Mouse (Mus musculus) hindbrain, embryonic 12.5 days (tissue): ENCODE results near the gene Mreg. TPM values are rescaled to one million over a fixed set of nuclear protein-coding genes. Genes with fewer than 3 reads are reported as not detected.
"Not testable (repeated sequence)": the region's sequence is repeated elsewhere in the genome, so short reads cannot be mapped to it uniquely, and the experiment has no call there.

ENCODE experiments used
- ATAC-seq: fragments of 200-750 bp; cut with Nextera tagmentation; 2 replicates; pipeline ENCODE4 v1.8.0; 2017; ENCODE audit warnings: moderate TSS enrichment; ENCODE audit not compliant: low FRiP score
- H3K27ac ChIP-seq: fragments of 300-500 bp; sonication (generic); 2 replicates; pipeline ENCODE4 v1.5.1; 2016; ENCODE audit warnings: mild to moderate bottlenecking
- H3K27me3 ChIP-seq: fragments of 300-500 bp; sonication (generic); 2 replicates; pipeline ENCODE4 v1.6.1; 2016; ENCODE audit warnings: mild to moderate bottlenecking
- H3K36me3 ChIP-seq: fragments of 300-500 bp; sonication (generic); 2 replicates; pipeline ENCODE4 v1.6.1; 2016; ENCODE audit warnings: mild to moderate bottlenecking
- H3K4me1 ChIP-seq: fragments of 300-500 bp; sonication (generic); 2 replicates; pipeline ENCODE4 v1.6.1; 2016
- H3K4me2 ChIP-seq: fragments of 300-500 bp; sonication (generic); replicated peaks from 2 replicates; pipeline ENCODE4 v1.6.1; 2016; ENCODE audit warnings: mild to moderate bottlenecking
- H3K4me3 ChIP-seq: fragments of 300-500 bp; sonication (generic); 2 replicates; pipeline ENCODE4 v1.5.1; 2016; ENCODE audit warnings: mild to moderate bottlenecking
- H3K9ac ChIP-seq: fragments of 300-500 bp; sonication (generic); 2 replicates; pipeline ENCODE4 v1.6.1; 2016; ENCODE audit warnings: mild to moderate bottlenecking, moderate library complexity
- H3K9me3 ChIP-seq: fragments of 300-500 bp; sonication (generic); replicated peaks from 2 replicates; pipeline ENCODE4 v1.6.1; 2016; ENCODE audit warnings: mild to moderate bottlenecking
- WGBS: fragments of 180-500 bp; shearing (Covaris S2); methylation state at CpG from one replicate; pipeline ENCODE4 v1.1.7; 2016; 5-methylcytosine and 5-hydroxymethylcytosine counted together
- polyA plus RNA-seq: library from polyadenylated mRNA; unstranded; fragments of >200 nt; fragmentation: Nextera tagmentation; extraction: Ambion mirVana; gene quantifications from 2 replicates; pipeline ENCODE4 v1.2.1, GENCODE M21; 2016

Gene Mreg
- polyA plus RNA-seq, 1 experiment from 2014 or later = 11.9 TPM

- no peak for ATAC-seq
- 0 out of 2 replicates have a peak, but pooled peaks cover 5% of the 10 kb centered on the region for H3K4me1 ChIP-seq
These were observed 30.6 kb upstream of the Mreg start for GRCm38 (mm10) chr1:72242581-72243143.

GRCm38 (mm10) chr1:72239113-72239512 lies 27.0 kb upstream of the Mreg start:
- H3K4me3 ChIP-seq, H3K4me1 ChIP-seq, H3K9me3 ChIP-seq, H3K4me2 ChIP-seq, H3K36me3 ChIP-seq, H3K27ac ChIP-seq, ATAC-seq, H3K9ac ChIP-seq: not testable (repeated sequence)
- 89% methylated on average over 3 of the region's 3 CpGs for WGBS
- peaks cover 12% of the 10 kb centered on the region for H3K27me3 ChIP-seq

More at GRCm38 (mm10) chr1:72242581-72243143, 30.6 kb upstream of the Mreg start:
- Histone ChIP-seq H3K4me3 (no peak overlapping the region), H3K9ac (no peak overlapping the region), H3K27me3 (0 out of 2 replicates have a peak, but pooled peaks cover 4% of the 10 kb centered on the region), H3K9me3 (no peaks in the 10 kb centered on the region), H3K27ac (no peak overlapping the region), H3K36me3 (no peaks in the 10 kb centered on the region), H3K4me2 (no peak overlapping the region)
- 82% methylated on average over 5 of the region's 5 CpGs for WGBS

- ATAC-seq = no peak
- Histone ChIP-seq H3K27me3 (peaks cover 20% of the 10 kb centered on the region), H3K4me2 (no peak overlapping the region), H3K36me3 (no peaks in the 10 kb centered on the region), H3K9ac (no peak overlapping the region), H3K9me3 (no peaks in the 10 kb centered on the region), H3K4me1 (0 out of 2 replicates have a peak, but pooled peaks cover 7% of the 10 kb centered on the region), H3K4me3 (no peak overlapping the region), H3K27ac (no peak overlapping the region)
- WGBS = 68% methylated on average over 10 of the region's 10 CpGs
These were observed 26.0 kb upstream of the Mreg start for GRCm38 (mm10) chr1:72238016-72238580.

- Histone ChIP-seq H3K4me3 (peak overlapping the region; percentile 11; the same call in 1 of the 2 replicates), H3K27me3 (peaks cover 20% of the 10 kb centered on the region), H3K36me3 (no peaks in the 10 kb centered on the region), H3K4me2 (peak overlapping the region; percentile 43), H3K4me1 (0 out of 2 replicates have a peak, but pooled peaks cover 7% of the 10 kb centered on the region), H3K9me3 (no peaks in the 10 kb centered on the region), H3K27ac (no peak overlapping the region), H3K9ac (no peak overlapping the region)
- ATAC-seq = no peak
- 7% methylated on average over 13 of the region's 13 CpGs for WGBS
These were observed 25.1 kb upstream of the Mreg start for GRCm38 (mm10) chr1:72237007-72237775.

GRCm38 (mm10) chr1:72236363-72237006 lies 24.4 kb upstream of the Mreg start:
- H3K27ac ChIP-seq = peak overlapping the region; percentile 76

DNA sequence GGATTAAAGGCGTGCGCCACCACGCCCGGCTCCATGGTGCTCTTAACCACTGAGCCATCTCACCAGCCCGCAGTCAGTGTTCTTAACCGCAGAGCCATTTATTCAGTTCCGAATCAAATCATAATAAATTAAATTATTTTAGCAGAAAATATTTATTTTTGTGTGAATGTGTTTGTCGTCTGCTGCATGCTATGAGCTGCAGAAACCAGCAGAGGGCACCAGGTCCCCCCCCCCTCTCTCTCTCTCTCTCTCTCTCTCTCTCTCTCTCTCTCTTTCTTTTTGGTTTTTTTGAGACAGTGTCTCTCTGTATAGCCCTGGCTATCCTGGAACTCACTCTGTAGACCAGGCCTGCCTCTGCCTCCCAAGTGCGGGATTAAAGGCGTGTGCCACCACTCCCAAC lies 20.5 kb upstream of the Mreg start:
- not testable (repeated sequence) for H3K4me2 ChIP-seq, H3K4me3 ChIP-seq, H3K36me3 ChIP-seq, H3K4me1 ChIP-seq, H3K9ac ChIP-seq, ATAC-seq, H3K27ac ChIP-seq, H3K9me3 ChIP-seq
- H3K27me3 ChIP-seq = peaks cover 15% of the 10 kb centered on the region
- 78% methylated on average over 10 of the region's 10 CpGs for WGBS

More at GRCm38 (mm10) chr1:72236363-72237006, 24.4 kb upstream of the Mreg start:
- Histone ChIP-seq H3K4me2 (peak overlapping the region; percentile 67), H3K27me3 (peaks cover 20% of the 10 kb centered on the region), H3K9ac (peak overlapping the region; percentile 63), H3K4me3 (peak overlapping the region; percentile 53)
- H3K9me3 ChIP-seq, H3K4me1 ChIP-seq, H3K36me3 ChIP-seq: not testable (repeated sequence)
- whole genome bisulfite sequencing = under 1% methylated on average over 37 of the region's 50 CpGs
- ATAC-seq = peak; percentile 84

- H3K9me3 ChIP-seq = no peaks in the 10 kb centered on the region
- H3K27me3 ChIP-seq = peaks cover 17% of the 10 kb centered on the region
- 18% methylated on average over 3 of the region's 3 CpGs for WGBS
- H3K4me2 ChIP-seq = no peak overlapping the region
- H3K27ac ChIP-seq = no peak overlapping the region
- peaks cover 5% of the 10 kb centered on the region; the same call in 1 of the 2 replicates for H3K4me1 ChIP-seq
- H3K36me3 ChIP-seq = no peaks in the 10 kb centered on the region
- no peak overlapping the region for H3K4me3 ChIP-seq
- H3K9ac ChIP-seq = no peak overlapping the region
- ATAC-seq = no peak
These were observed 16.9 kb upstream of the Mreg start for GRCm38 (mm10) chr1:72228974-72229373.

DNA sequence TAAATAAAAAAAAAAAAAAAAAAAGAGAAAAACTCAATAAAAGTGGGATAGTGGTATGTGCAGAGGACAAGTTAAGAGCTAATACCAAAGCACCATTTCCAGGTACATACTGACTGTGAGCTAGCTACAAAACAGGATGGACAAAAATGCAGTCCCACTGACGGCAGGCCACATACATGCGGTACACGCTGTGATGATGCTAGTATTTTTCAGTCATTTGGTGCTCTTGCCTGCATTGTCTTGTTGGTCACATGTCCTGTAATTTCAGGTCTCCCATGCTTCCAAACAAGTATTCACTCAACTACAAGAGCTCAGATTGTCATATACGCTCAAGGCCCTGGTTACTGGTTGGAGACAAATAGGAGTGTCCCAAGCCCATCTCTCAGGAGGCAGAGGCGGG lies 15.4 kb upstream of the Mreg start:
- no peak overlapping the region for H3K27ac ChIP-seq
- WGBS = 86% methylated on average over 5 of the region's 5 CpGs
- H3K36me3 ChIP-seq = no peaks in the 10 kb centered on the region
- H3K9me3 ChIP-seq = no peaks in the 10 kb centered on the region
- H3K4me3 ChIP-seq = no peak overlapping the region
- H3K27me3 ChIP-seq = peaks cover 16% of the 10 kb centered on the region
- no peak overlapping the region for H3K4me2 ChIP-seq
- peaks cover 5% of the 10 kb centered on the region; the same call in 1 of the 2 replicates for H3K4me1 ChIP-seq
- no peak overlapping the region for H3K9ac ChIP-seq
- no peak for ATAC-seq

DNA sequence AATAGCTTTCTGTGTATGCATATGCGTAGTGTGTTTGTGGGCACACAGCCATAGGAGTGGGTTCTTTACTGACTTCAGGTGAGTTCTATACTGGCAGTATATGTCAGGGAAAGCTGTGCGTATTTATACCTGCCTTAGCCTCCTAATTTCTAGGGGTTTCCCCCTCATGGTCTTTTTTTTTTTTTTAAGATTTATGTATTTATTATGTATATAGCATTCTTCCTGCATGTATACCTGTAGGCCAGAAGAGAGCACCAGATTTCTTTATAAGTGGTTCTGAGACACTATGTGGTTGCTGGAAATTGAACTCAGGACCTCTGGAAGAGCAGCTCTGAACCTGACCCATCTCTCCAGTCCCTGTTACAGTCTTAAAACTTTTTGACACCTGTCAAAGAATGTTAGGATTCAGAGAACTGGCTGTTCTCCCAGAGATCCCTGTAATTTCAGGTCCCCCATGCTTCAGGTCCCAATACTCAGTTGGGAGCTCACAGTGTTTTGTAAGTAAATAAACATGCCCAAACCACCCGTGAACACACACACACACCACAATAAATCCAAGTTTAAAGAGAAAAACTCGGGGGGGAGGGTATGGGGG lies 14.9 kb upstream of the Mreg start:
- H3K4me3 ChIP-seq = no peak overlapping the region
- no peak overlapping the region for H3K27ac ChIP-seq
- no peak for ATAC-seq
- peaks cover 16% of the 10 kb centered on the region for H3K27me3 ChIP-seq
- whole genome bisulfite sequencing = 55% methylated on average over 4 of the region's 4 CpGs
- H3K4me2 ChIP-seq = 0 out of 2 replicates have a peak overlapping the region, but pooled peaks have one; percentile 34
- no peaks in the 10 kb centered on the region for H3K9me3 ChIP-seq
- H3K9ac ChIP-seq = peak overlapping the region; percentile 35; the same call in 1 of the 2 replicates
- H3K36me3 ChIP-seq = no peaks in the 10 kb centered on the region
- peaks cover 5% of the 10 kb centered on the region; the same call in 1 of the 2 replicates for H3K4me1 ChIP-seq

DNA sequence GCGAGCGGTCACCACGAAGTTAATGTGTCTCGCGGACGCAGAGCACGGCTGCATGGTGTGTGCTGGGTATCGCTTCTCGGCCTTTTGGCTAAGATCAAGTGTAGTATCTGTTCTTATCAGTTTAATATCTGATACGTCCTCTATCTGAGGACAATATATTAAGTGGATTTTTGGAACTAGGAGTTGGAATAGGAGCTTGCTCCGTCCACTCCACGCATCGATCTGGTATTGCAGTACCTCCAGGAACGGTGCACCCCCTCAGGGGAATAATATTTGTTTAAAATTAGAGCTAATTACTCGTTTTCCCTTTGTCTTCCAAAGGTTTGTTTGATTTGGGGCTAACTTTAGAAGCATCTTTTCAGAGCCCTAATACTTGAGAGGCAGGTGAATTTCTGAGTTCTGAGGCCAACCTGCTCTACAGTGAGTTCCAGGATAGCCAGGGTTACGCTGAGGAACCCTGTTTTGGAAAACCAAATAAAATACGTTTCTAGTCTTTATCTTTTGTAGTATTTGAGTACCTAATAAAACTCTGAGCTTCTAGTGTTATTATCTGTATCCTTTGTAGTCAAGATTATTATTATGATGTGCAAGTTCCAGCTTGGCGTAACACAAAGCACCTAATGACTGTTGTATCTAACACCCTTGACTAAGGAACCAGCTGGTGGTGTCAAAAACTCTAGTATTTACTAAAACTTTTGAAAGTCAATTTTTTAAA lies 14.2 kb upstream of the Mreg start:
- peak overlapping the region; percentile 51 for H3K4me2 ChIP-seq
- peak overlapping the region; percentile 52; the same call in 1 of the 2 replicates for H3K27ac ChIP-seq
- 1% methylated on average over 9 of the region's 18 CpGs for WGBS
- peak overlapping the region; percentile 35; the same call in 1 of the 2 replicates for H3K9ac ChIP-seq
- no peaks in the 10 kb centered on the region for H3K9me3 ChIP-seq
- ATAC-seq = peak; percentile 90
- no peak overlapping the region for H3K4me3 ChIP-seq
- H3K27me3 ChIP-seq = peaks cover 16% of the 10 kb centered on the region
- H3K36me3 ChIP-seq = no peaks in the 10 kb centered on the region
- peaks cover 5% of the 10 kb centered on the region; the same call in 1 of the 2 replicates for H3K4me1 ChIP-seq

DNA sequence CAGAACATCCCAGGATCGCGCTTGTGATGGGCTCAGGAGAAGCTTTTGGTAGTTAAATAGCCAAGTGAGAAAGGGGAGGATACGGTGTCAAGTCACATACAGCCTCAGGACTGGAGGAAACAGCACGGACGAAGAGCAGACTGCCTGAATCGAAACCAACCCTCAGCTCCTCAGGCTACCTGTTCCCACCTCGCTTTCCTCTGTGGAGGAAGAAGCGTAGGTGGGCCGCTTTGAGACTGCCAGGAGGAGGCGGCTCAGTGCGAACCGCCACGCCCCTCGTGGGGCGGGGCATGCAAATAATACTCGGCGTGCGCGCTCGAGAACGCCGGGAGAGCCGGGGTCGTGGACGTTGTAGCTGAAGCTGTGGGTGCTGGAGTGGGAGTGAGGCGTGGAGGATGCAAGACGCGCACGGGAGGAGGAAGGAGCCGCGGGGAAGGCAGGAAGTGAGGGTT lies 13.6 kb upstream of the Mreg start:
- WGBS = under 1% methylated on average over 25 of the region's 31 CpGs
- not testable (repeated sequence) for H3K9me3 ChIP-seq, H3K4me1 ChIP-seq, H3K27ac ChIP-seq, H3K36me3 ChIP-seq
- H3K27me3 ChIP-seq = peaks cover 16% of the 10 kb centered on the region
- H3K4me2 ChIP-seq = peak overlapping the region; percentile 51
- ATAC-seq = peak; percentile 91
- H3K9ac ChIP-seq = peak overlapping the region; percentile 35; the same call in 1 of the 2 replicates
- H3K4me3 ChIP-seq = peak overlapping the region; percentile 37
